ENCODE assay signal across 14 mouse cellular contexts in genomic region chr2:178129161-178129560, GRCm38 (mm10). TPM values are rescaled to one million over a fixed set of nuclear protein-coding genes. Genes with fewer than 3 reads are reported as not detected.
A peak's percentile ranks its signal among the peaks of the same experiment; 100 is the strongest.
DNase-seq lines count a peak whose midpoint lies in the region; ATAC-seq and TF ChIP-seq lines count a peak whose summit lies in the region.
"Had no signal": no experiment of that assay in that cellular context is flagged by ENCODE, and none has a peak within 500 bp of the region (broad histone marks: within the 10 kb centered on the region; RNA-seq: fewer than 3 reads in every experiment).

No protein-coding gene starts in this region.

- peaks cover 71% of the 10 kb centered on the region for H3K4me1 ChIP-seq in cerebellum, adult 2 months (ENCODE audit: control insufficient read depth, insufficient read depth, low read length)
- H3K4me1 ChIP-seq: midbrain, embryonic 15.5 days had no signal

- no peak for ATAC-seq in activated CD4-positive, CD25-positive, alpha-beta regulatory T cell, adult 4 months
- ATAC-seq: midbrain, embryonic 15.5 days had no signal

- peak; percentile 59 to 61 for DNase-seq in cerebellum, adult 2 months
- DNase-seq in cerebellum, adult 8-10 months = no peak
- DNase-seq in layer of hippocampus, adult 9-11 months = peak; percentile 57
- no peak for DNase-seq in layer of hippocampus, postnatal 14 days (ENCODE audit: low spot score in 2 of 2)
- DNase-seq in testis, postnatal 10 days (ENCODE audit: low spot score) = peak; percentile 13
- DNase-seq in testis, postnatal 14 days (ENCODE audit: low spot score) = no peak
- peak; percentile 35 for DNase-seq in telencephalon, adult 2 months (ENCODE audit: low read depth, low spot score)
- DNase-seq: gastrocnemius, postnatal 10 days had no signal

- TF ChIP-seq CTCF in cerebellum, adult 2 months (IDR thresholded peaks at IDR 0.05; ENCODE audit: borderline replicate concordance, insufficient read depth, low read depth, low read length) = no peak

- peak overlapping the region; percentile 37 for H3K27ac ChIP-seq in cerebellum, adult 2 months (ENCODE audit: insufficient read depth, low read length)
- H3K27ac ChIP-seq: heart, embryonic 13.5 days; kidney, postnatal 0 days; liver, embryonic 14.5 days; midbrain, embryonic 15.5 days had no signal

- no peaks in the 10 kb centered on the region for H3K27me3 ChIP-seq in cerebellum, adult 2 months (ENCODE audit: control insufficient read depth, insufficient read depth, low read length)
- H3K27me3 ChIP-seq: heart, embryonic 13.5 days; midbrain, embryonic 15.5 days had no signal

- no peak overlapping the region for H3K4me3 ChIP-seq in cerebellum, adult 2 months (replicated peaks; ENCODE audit: insufficient read depth, low read depth, low read length)
- H3K4me3 ChIP-seq: heart, embryonic 13.5 days; midbrain, embryonic 15.5 days had no signal

- 21% methylated on average over 4 of the region's 4 CpGs for WGBS in cerebellum, adult 2 months

- no peak for TF ChIP-seq POLR2A in cerebellum, adult 2 months (IDR thresholded peaks at IDR 0.05; ENCODE audit: borderline replicate concordance, insufficient read depth, low read length)

RNA-seq across cellular contexts. Expression of gene Phactr3, which starts 10.4 kb away (rescaled TPM):
- polyA plus RNA-seq in cerebellum, adult 2 months (2012; rRNA removed) = 75.5 and 79.8 TPM in 2 replicates
- 100 to 1,000 TPM; 134 to 144 TPM for total RNA-seq in layer of hippocampus, postnatal 14 days (2021)
- 1 to 10 TPM in 1 of 2 experiments, under 1 TPM in 1; 0.38 to 1.1 TPM for polyA plus RNA-seq in activated CD4-positive, CD25-positive, alpha-beta regulatory T cell, adult 4 months (2017; shearing (Covaris generic))
- total RNA-seq: common myeloid progenitor, adult 5-6 weeks had no signal

RNA-seq across cellular contexts. Expression of gene Zfp931, which starts 50.9 kb away (rescaled TPM):
- 17.1 and 19.5 TPM in 2 replicates for polyA plus RNA-seq in cerebellum, adult 2 months (2012; rRNA removed)
- total RNA-seq in layer of hippocampus, postnatal 14 days (2021) = 10 to 100 TPM; 20.5 to 25.3 TPM
- 10 to 100 TPM; 11.1 to 13.6 TPM for polyA plus RNA-seq in activated CD4-positive, CD25-positive, alpha-beta regulatory T cell, adult 4 months (2017; shearing (Covaris generic))

Comparison
In these comparisons a context has a peak if more than half of its experiments do, and no peak if none do; other contexts are left out.
1. DNase-seq: peak in cerebellum, adult 2 months (2 of 2), layer of hippocampus, adult 9-11 months (single experiment), testis, postnatal 10 days (single experiment) and telencephalon, adult 2 months (single experiment); none in cerebellum, adult 8-10 months (single experiment), layer of hippocampus, postnatal 14 days (0 of 2) and testis, postnatal 14 days (single experiment).
2. RNA of gene Phactr3, which starts 10.4 kb away (polyA plus RNA-seq): 75.5 to 79.8 TPM in cerebellum, adult 2 months; 0.38 to 1.1 TPM in activated CD4-positive, CD25-positive, alpha-beta regulatory T cell, adult 4 months; every median in the first group is over 10 times any median in the second.